In genomic region chr8:109565498-109566333, GRCm38 (mm10) we compare ENCODE assay signal across 8 mouse cellular contexts. TPM values are rescaled to one million over a fixed set of nuclear protein-coding genes. Genes with fewer than 3 reads are reported as not detected.
DNase-seq lines count a peak whose midpoint lies in the region; ATAC-seq and TF ChIP-seq lines count a peak whose summit lies in the region.

TSS of gene Dhx38 (minus strand) at chr8:109565861.
TSS of gene Txnl4b (plus strand) at chr8:109565892.

- WGBS in embryonic facial prominence, embryonic 14.5 days = 1% methylated on average over 51 of the region's 52 CpGs
- WGBS in heart, adult 2 months = under 1% methylated on average over 52 of the region's 52 CpGs
- under 1% methylated on average over 52 of the region's 52 CpGs for WGBS in limb, embryonic 13.5 days
- under 1% methylated on average over 52 of the region's 52 CpGs for WGBS in midbrain, embryonic 16.5 days

- no peaks in the 10 kb centered on the region for H3K79me2 ChIP-seq in heart, adult 2 months (replicated peaks; ENCODE audit: control insufficient read depth, insufficient read depth, low read length)

- H3K4me2 ChIP-seq in embryonic facial prominence, embryonic 14.5 days (ENCODE audit: low read depth, low read length) = peak within 1 kb of the TSS; percentile 82
- peak within 1 kb of the TSS; percentile 96 for H3K4me2 ChIP-seq in limb, embryonic 13.5 days (replicated peaks)
- peak within 1 kb of the TSS; percentile 91 for H3K4me2 ChIP-seq in midbrain, embryonic 16.5 days (ENCODE audit: low read length)

- intact Hi-C loops in heart, adult 2 months (cut with DNase I) = loop anchor here (1.0 to 10.0 kb wide), 4 partner anchors 43 to 1981 kb away; partner anchors contain the start of genes Ap1g1, Dhodh, Phlpp2 and Psmd7

- peak; percentile 88 for TF ChIP-seq EP300 in heart, adult 2 months (IDR thresholded peaks at IDR 0.05; ENCODE audit: insufficient read depth, low read depth, low read length)

- H3K36me3 ChIP-seq in embryonic facial prominence, embryonic 14.5 days (ENCODE audit: control insufficient read depth, insufficient read depth, low read length) = peaks cover 32% of the 10 kb centered on the region
- H3K36me3 ChIP-seq in heart, adult 2 months (ENCODE audit: control insufficient read depth, insufficient read depth, low read length) = no peaks in the 10 kb centered on the region; the same call in 1 of the 2 replicates
- peaks cover 40% of the 10 kb centered on the region for H3K36me3 ChIP-seq in limb, embryonic 13.5 days
- peaks cover 12% of the 10 kb centered on the region for H3K36me3 ChIP-seq in midbrain, embryonic 16.5 days (ENCODE audit: control insufficient read depth, insufficient read depth, low read length)

- H3K9ac ChIP-seq in embryonic facial prominence, embryonic 14.5 days (ENCODE audit: low read depth, low read length) = peak within 1 kb of the TSS; percentile 91
- peak within 1 kb of the TSS; percentile 81 for H3K9ac ChIP-seq in heart, adult 2 months (ENCODE audit: low read depth, low read length)
- H3K9ac ChIP-seq in limb, embryonic 13.5 days = peak within 1 kb of the TSS; percentile 95
- peak within 1 kb of the TSS; percentile 81 for H3K9ac ChIP-seq in midbrain, embryonic 16.5 days (ENCODE audit: low read depth, low read length)

- no peaks in the 10 kb centered on the region for H3K9me3 ChIP-seq in embryonic facial prominence, embryonic 14.5 days (ENCODE audit: control insufficient read depth, low read length)
- H3K9me3 ChIP-seq in limb, embryonic 13.5 days = no peaks in the 10 kb centered on the region
- no peaks in the 10 kb centered on the region for H3K9me3 ChIP-seq in midbrain, embryonic 16.5 days (replicated peaks; ENCODE audit: control insufficient read depth, low read length, poor library complexity, severe bottlenecking)

- peak within 1 kb of the TSS; percentile 72 for H3K4me3 ChIP-seq in embryonic facial prominence, embryonic 14.5 days (ENCODE audit: low read depth, low read length)
- peak within 1 kb of the TSS; percentile 84 for H3K4me3 ChIP-seq in heart, adult 2 months
- peak within 1 kb of the TSS; percentile 94 for H3K4me3 ChIP-seq in limb, embryonic 13.5 days
- peak within 1 kb of the TSS; percentile 73 for H3K4me3 ChIP-seq in midbrain, embryonic 16.5 days (ENCODE audit: low read depth, low read length)

- ATAC-seq in embryonic facial prominence, embryonic 14.5 days (ENCODE audit: low read depth) = peak; percentile 100
- peak; percentile 100 for ATAC-seq in limb, embryonic 13.5 days (ENCODE audit: low FRiP score, low read depth)
- peak; percentile 99 for ATAC-seq in midbrain, embryonic 16.5 days

- peak; percentile 100 for DNase-seq in 3T3-L1 (ENCODE audit: low read depth, low spot score)
- DNase-seq in adrenal gland, postnatal 4 days (ENCODE audit: low spot score in 2 of 2) = peak; percentile 88 to 97
- DNase-seq in embryonic facial prominence, embryonic 14.5 days (ENCODE audit: low spot score) = peak; percentile 100
- peak; percentile 97 to 99 for DNase-seq in heart, adult 2 months
- peak; percentile 99 for DNase-seq in kidney, adult 8-10 months
- peak; percentile 96 to 97 for DNase-seq in spleen, postnatal 10 days (ENCODE audit: low spot score in 2 of 2)

- peaks cover 15% of the 10 kb centered on the region for H3K4me1 ChIP-seq in embryonic facial prominence, embryonic 14.5 days (ENCODE audit: control insufficient read depth, insufficient read depth, low read length)
- no peaks in the 10 kb centered on the region for H3K4me1 ChIP-seq in heart, adult 2 months (ENCODE audit: control insufficient read depth, insufficient read depth, low read length)
- peaks cover 15% of the 10 kb centered on the region for H3K4me1 ChIP-seq in limb, embryonic 13.5 days
- H3K4me1 ChIP-seq in midbrain, embryonic 16.5 days (ENCODE audit: control insufficient read depth, insufficient read depth, low read length) = peaks cover 15% of the 10 kb centered on the region

- no peak for TF ChIP-seq POLR2A in heart, adult 2 months (IDR thresholded peaks at IDR 0.05; ENCODE audit: insufficient read depth, low read depth, low read length)

- no peaks in the 10 kb centered on the region for H3K27me3 ChIP-seq in embryonic facial prominence, embryonic 14.5 days (replicated peaks; ENCODE audit: control insufficient read depth, insufficient read depth, low read length)
- no peaks in the 10 kb centered on the region for H3K27me3 ChIP-seq in heart, adult 2 months (ENCODE audit: control insufficient read depth, insufficient read depth, low read length)
- no peaks in the 10 kb centered on the region for H3K27me3 ChIP-seq in limb, embryonic 13.5 days
- H3K27me3 ChIP-seq in midbrain, embryonic 16.5 days (ENCODE audit: control insufficient read depth, insufficient read depth, low read depth, low read length) = no peaks in the 10 kb centered on the region

- TF ChIP-seq CTCF in heart, adult 2 months (IDR thresholded peaks at IDR 0.05) = no peak

- H3K27ac ChIP-seq in embryonic facial prominence, embryonic 14.5 days (replicated peaks; ENCODE audit: low read depth, low read length) = peak within 1 kb of the TSS; percentile 87
- peak within 1 kb of the TSS; percentile 92 for H3K27ac ChIP-seq in heart, adult 2 months
- peak within 1 kb of the TSS; percentile 92 for H3K27ac ChIP-seq in limb, embryonic 13.5 days
- peak within 1 kb of the TSS; percentile 87 for H3K27ac ChIP-seq in midbrain, embryonic 16.5 days (ENCODE audit: low read length)

RNA-seq across cellular contexts. Expression of gene Dhx38, which starts in this region (rescaled TPM):
- 10 to 100 TPM; 32.9 to 35.9 TPM for total RNA-seq in adrenal gland, postnatal 4 days (2021)
- 17.4 and 19.5 TPM in 2 replicates for polyA plus RNA-seq in embryonic facial prominence, embryonic 14.5 days (2014; fragmentation: Nextera tagmentation; extraction: Ambion mirVana)
- total RNA-seq in heart, adult 2 months (2021) = 10 to 100 TPM; 13.1 to 13.2 TPM
- polyA plus RNA-seq in heart, adult 2 months (2012; rRNA removed) = 8.6 and 9.7 TPM in 2 replicates
- polyA plus RNA-seq in limb, embryonic 13.5 days (2015; fragmentation: Nextera tagmentation; extraction: Ambion mirVana) = 27.6 and 29.2 TPM in 2 replicates
- polyA plus RNA-seq in midbrain, embryonic 16.5 days (2015; fragmentation: Nextera tagmentation; extraction: Ambion mirVana) = 17.9 and 18.5 TPM in 2 replicates

RNA-seq across cellular contexts. Expression of gene Txnl4b, which starts in this region (rescaled TPM):
- total RNA-seq in adrenal gland, postnatal 4 days (2021) = 10 to 100 TPM; 13.3 to 13.8 TPM
- 23.5 and 25.4 TPM in 2 replicates for polyA plus RNA-seq in embryonic facial prominence, embryonic 14.5 days (2014; fragmentation: Nextera tagmentation; extraction: Ambion mirVana)
- total RNA-seq in heart, adult 2 months (2021) = 1 to 10 TPM; 4.2 to 5.1 TPM
- 4.8 and 5.0 TPM in 2 replicates for polyA plus RNA-seq in heart, adult 2 months (2012; rRNA removed)
- polyA plus RNA-seq in limb, embryonic 13.5 days (2015; fragmentation: Nextera tagmentation; extraction: Ambion mirVana) = 25.2 and 25.4 TPM in 2 replicates
- polyA plus RNA-seq in midbrain, embryonic 16.5 days (2015; fragmentation: Nextera tagmentation; extraction: Ambion mirVana) = 28.0 and 28.9 TPM in 2 replicates

Comparison
In these comparisons a context has a peak if more than half of its experiments do, and no peak if none do; other contexts are left out.
1. Peak in every context shown above with its lines: DNase-seq, ATAC-seq, H3K4me3 ChIP-seq and H3K27ac ChIP-seq.